In the genomic region with DNA sequence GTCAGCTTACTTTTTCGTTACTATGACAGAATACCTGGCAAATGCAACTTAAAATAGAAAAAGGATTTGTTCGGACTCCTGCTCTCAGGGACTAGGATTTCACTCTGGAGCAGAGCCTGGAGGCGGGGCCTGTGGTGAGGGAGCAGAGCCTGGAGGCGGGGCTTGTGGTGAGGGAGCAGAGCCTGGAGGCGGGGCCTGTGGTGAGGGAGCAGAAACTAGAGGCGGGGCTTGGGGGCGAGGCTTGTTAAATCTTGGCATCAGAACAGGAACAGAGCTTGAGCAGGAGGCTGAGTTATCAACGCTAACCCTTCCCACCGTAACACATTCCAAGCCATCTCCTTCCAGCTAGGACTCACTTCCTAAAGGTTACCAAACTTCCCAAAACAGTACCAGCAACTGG, we compare ENCODE assay signal across 8 mouse cellular contexts. TPM values are rescaled to one million over a fixed set of nuclear protein-coding genes. Genes with fewer than 3 reads are reported as not detected.
DNase-seq lines count a peak whose midpoint lies in the region; ATAC-seq and TF ChIP-seq lines count a peak whose summit lies in the region.

No protein-coding gene starts in this region.

- peak; percentile 62 to 72 for DNase-seq in adrenal gland, adult (ENCODE audit: inconsistent age in 2 of 2, low spot score in 1 of 2)
- DNase-seq in adrenal gland, postnatal 4 days (ENCODE audit: low spot score in 2 of 2): no peak
- peak; percentile 44 for DNase-seq in adrenal gland, adult 8-10 months
- peak; percentile 78 for DNase-seq in forebrain, embryonic 14.5 days (ENCODE audit: low spot score)
- peak; percentile 75 to 79 for DNase-seq in heart, postnatal 36 days
- DNase-seq in limb, embryonic 14.5 days (ENCODE audit: low spot score): peak; percentile 66
- no peak for DNase-seq in frontal cortex, postnatal 36 days (ENCODE audit: low spot score in 2 of 2)

- no peak overlapping the region for H3K9ac ChIP-seq in forebrain, embryonic 14.5 days (ENCODE audit: low read length)
- no peak overlapping the region for H3K9ac ChIP-seq in limb, embryonic 14.5 days (ENCODE audit: low read depth, low read length, severe bottlenecking)

- peak; percentile 80 for ATAC-seq in forebrain, embryonic 14.5 days
- peak; percentile 45; the same call in 1 of the 2 replicates for ATAC-seq in limb, embryonic 14.5 days (ENCODE audit: low FRiP score, low read depth)

- WGBS in forebrain, embryonic 14.5 days: 27% methylated on average over 9 of the region's 9 CpGs
- 34% methylated on average over 9 of the region's 9 CpGs for WGBS in limb, embryonic 14.5 days

- H3K4me2 ChIP-seq in forebrain, embryonic 14.5 days (ENCODE audit: low read length): no peak overlapping the region
- no peak overlapping the region for H3K4me2 ChIP-seq in limb, embryonic 14.5 days (replicated peaks; ENCODE audit: low read depth, low read length, severe bottlenecking)
- peak overlapping the region; percentile 44 for H3K4me2 ChIP-seq in myocyte (ENCODE audit: low read depth)

- no peaks in the 10 kb centered on the region for H3K79me2 ChIP-seq in myocyte (ENCODE audit: control insufficient read depth, insufficient read depth)

- H3ac ChIP-seq in myocyte (ENCODE audit: control insufficient read depth, insufficient read length): no peak overlapping the region

- H3K27ac ChIP-seq in forebrain, embryonic 14.5 days (ENCODE audit: low read depth, low read length): no peak overlapping the region
- no peak overlapping the region for H3K27ac ChIP-seq in limb, embryonic 14.5 days (replicated peaks; ENCODE audit: low read depth, low read length)

- H3K27me3 ChIP-seq in forebrain, embryonic 14.5 days (replicated peaks; ENCODE audit: control insufficient read depth, insufficient read depth, low read length): no peaks in the 10 kb centered on the region
- H3K27me3 ChIP-seq in limb, embryonic 14.5 days (ENCODE audit: control insufficient read depth, insufficient read depth, low read length): no peaks in the 10 kb centered on the region
- H3K27me3 ChIP-seq in myocyte (ENCODE audit: control insufficient read depth, insufficient read depth, insufficient read length): no peaks in the 10 kb centered on the region

- no peaks in the 10 kb centered on the region for H3K9me3 ChIP-seq in forebrain, embryonic 14.5 days (replicated peaks; ENCODE audit: control insufficient read depth, low read length)
- H3K9me3 ChIP-seq in limb, embryonic 14.5 days (ENCODE audit: control insufficient read depth, low read length): no peaks in the 10 kb centered on the region

- no peak for TF ChIP-seq POLR2A in limb, embryonic 14.5 days (IDR thresholded peaks at IDR 0.05; ENCODE audit: borderline replicate concordance, extremely low read depth, insufficient read depth, insufficient read length)
- TF ChIP-seq POLR2A in myocyte (IDR thresholded peaks at IDR 0.05; ENCODE audit: insufficient read length, low read depth): no peak

- peaks cover 87% of the 10 kb centered on the region for H3K36me3 ChIP-seq in forebrain, embryonic 14.5 days (ENCODE audit: control insufficient read depth, insufficient read depth, low read length)
- H3K36me3 ChIP-seq in limb, embryonic 14.5 days (ENCODE audit: control insufficient read depth, insufficient read depth, low read length): peaks cover 94% of the 10 kb centered on the region
- peaks cover 78% of the 10 kb centered on the region for H3K36me3 ChIP-seq in myocyte (ENCODE audit: control insufficient read depth, insufficient read depth)

- H3K4me3 ChIP-seq in forebrain, embryonic 14.5 days (ENCODE audit: low read depth, low read length): no peak overlapping the region
- no peak overlapping the region for H3K4me3 ChIP-seq in limb, embryonic 14.5 days (replicated peaks; ENCODE audit: low read length)
- no peak overlapping the region for H3K4me3 ChIP-seq in myocyte

- intact Hi-C loops in heart, postnatal 36 days (cut with DNase I): no loop called here

- no peaks in the 10 kb centered on the region for H3K4me1 ChIP-seq in forebrain, embryonic 14.5 days (ENCODE audit: control insufficient read depth, insufficient read depth, low read length)
- peaks cover 3% of the 10 kb centered on the region for H3K4me1 ChIP-seq in limb, embryonic 14.5 days (ENCODE audit: control insufficient read depth, insufficient read depth, low read length)

TF ChIP-seq in myocyte, 11 proteins besides CTCF, POLR2A, EP300 and RAD21:
- TF ChIP-seq TCF3 (IDR thresholded peaks at IDR 0.05; ENCODE audit: insufficient read length, low read depth) (no peak), SRF (IDR thresholded peaks at IDR 0.05; ENCODE audit: control insufficient read depth, insufficient read length, low read depth) (no peak), USF1 (IDR thresholded peaks at IDR 0.05; ENCODE audit: low read depth) (no peak), MYOD1 (IDR thresholded peaks at IDR 0.05; ENCODE audit: control insufficient read depth in 1 of 3, insufficient read length in 2 of 3, low read depth in 2 of 3) (peak in 1 of 3 experiments; percentile 0)

RNA-seq across cellular contexts. Expression of a gene that starts 58.5 kb away (rescaled TPM):
- total RNA-seq in adrenal gland, postnatal 4 days (2021): 10 to 100 TPM; 46.0 to 50.6 TPM
- total RNA-seq in adrenal gland, adult 8-10 months (2022): 10 to 100 TPM; 50.7 to 54.5 (median 51.7) TPM
- polyA plus RNA-seq in forebrain, embryonic 14.5 days (2014; fragmentation: Nextera tagmentation; extraction: Ambion mirVana): 46.8 and 53.1 TPM in 2 replicates
- 10 to 100 TPM; 35.1 to 37.8 TPM for total RNA-seq in heart, postnatal 36 days (2021)
- 22.7 and 26.2 TPM in 2 replicates for polyA plus RNA-seq in limb, embryonic 14.5 days (2012; rRNA removed)
- 28.0 and 34.1 TPM in 2 replicates for polyA plus RNA-seq in limb, embryonic 14.5 days (2014; fragmentation: Nextera tagmentation; extraction: Ambion mirVana)
- 15.7 TPM for polyA plus RNA-seq in myocyte (2012; fragmentation: generic; extraction: Trizol)

Comparison
In these comparisons a context has a peak if more than half of its experiments do, and no peak if none do; other contexts are left out.
1. DNase-seq: peak in adrenal gland, adult (2 of 2), adrenal gland, adult 8-10 months (single experiment), forebrain, embryonic 14.5 days (single experiment), heart, postnatal 36 days (2 of 2) and limb, embryonic 14.5 days (single experiment); none in adrenal gland, postnatal 4 days (0 of 2) and frontal cortex, postnatal 36 days (0 of 2).